Mouse (Mus musculus) kidney, embryonic 15.5 days (tissue): ENCODE measurements around the gene Brca2. TPM values are rescaled to one million over a fixed set of nuclear protein-coding genes. Genes with fewer than 3 reads are reported as not detected.

ENCODE experiments used
- ATAC-seq: fragments of 200-750 bp; cut with Nextera tagmentation; replicated peaks from 2 replicates; pipeline ENCODE4 v1.8.0; 2017; ENCODE audit warnings: moderate TSS enrichment; ENCODE audit not compliant: low FRiP score
- H3K27ac ChIP-seq: fragments of 300-500 bp; sonication (generic); 2 replicates; pipeline ENCODE4 v1.5.1; 2015; ENCODE audit warnings: mild to moderate bottlenecking, inconsistent platforms
- H3K27me3 ChIP-seq: fragments of 300-500 bp; sonication (generic); 2 replicates; pipeline ENCODE4 v1.6.1; 2015; ENCODE audit warnings: inconsistent platforms
- H3K36me3 ChIP-seq: fragments of 300-500 bp; sonication (generic); 2 replicates; pipeline ENCODE4 v1.6.1; 2015; ENCODE audit warnings: inconsistent platforms
- H3K4me1 ChIP-seq: fragments of 300-500 bp; sonication (generic); 2 replicates; pipeline ENCODE4 v1.6.1; 2015; ENCODE audit warnings: inconsistent platforms
- H3K4me2 ChIP-seq: fragments of 300-500 bp; sonication (generic); 2 replicates; pipeline ENCODE4 v1.6.1; 2015; ENCODE audit warnings: moderate library complexity, mild to moderate bottlenecking, inconsistent platforms
- H3K4me3 ChIP-seq: fragments of 300-500 bp; sonication (generic); replicated peaks from 2 replicates; pipeline ENCODE4 v1.5.1; 2015; ENCODE audit warnings: mild to moderate bottlenecking, inconsistent platforms
- H3K9ac ChIP-seq: fragments of 300-500 bp; sonication (generic); 2 replicates; pipeline ENCODE4 v1.6.1; 2015; ENCODE audit warnings: mild to moderate bottlenecking, inconsistent platforms
- H3K9me3 ChIP-seq: fragments of 300-500 bp; sonication (generic); replicated peaks from 2 replicates; pipeline ENCODE4 v1.6.1; 2016; ENCODE audit warnings: inconsistent platforms
- WGBS: fragments of 180-500 bp; shearing (Covaris S2); methylation state at CpG from one replicate; pipeline ENCODE4 v1.1.7; 2015; ENCODE audit warnings: mixed read lengths; 5-methylcytosine and 5-hydroxymethylcytosine counted together
- polyA plus RNA-seq: library from polyadenylated mRNA; unstranded; fragments of >200 nt; fragmentation: Nextera tagmentation; extraction: Ambion mirVana; gene quantifications from 2 replicates; pipeline ENCODE4 v1.2.1, GENCODE M21; 2015

The Brca2 gene
- polyA plus RNA-seq, 1 experiment from 2014 or later: 27.4 TPM

GRCm38 (mm10) chr5:150601441-150602230 lies 79.2 kb downstream of the Brca2 start:
- no peak overlapping the region for H3K27ac ChIP-seq
- H3K4me2 ChIP-seq: no peak overlapping the region
- WGBS: 84% methylated on average over 14 of the region's 14 CpGs
- H3K4me3 ChIP-seq: no peak overlapping the region
- H3K4me1 ChIP-seq: peaks cover 20% of the 10 kb centered on the region
- H3K36me3 ChIP-seq: no peaks in the 10 kb centered on the region
- no peaks in the 10 kb centered on the region for H3K9me3 ChIP-seq
- ATAC-seq: no peak
- H3K27me3 ChIP-seq: peaks cover 4% of the 10 kb centered on the region; the same call in 1 of the 2 replicates
- H3K9ac ChIP-seq: no peak overlapping the region

DNA sequence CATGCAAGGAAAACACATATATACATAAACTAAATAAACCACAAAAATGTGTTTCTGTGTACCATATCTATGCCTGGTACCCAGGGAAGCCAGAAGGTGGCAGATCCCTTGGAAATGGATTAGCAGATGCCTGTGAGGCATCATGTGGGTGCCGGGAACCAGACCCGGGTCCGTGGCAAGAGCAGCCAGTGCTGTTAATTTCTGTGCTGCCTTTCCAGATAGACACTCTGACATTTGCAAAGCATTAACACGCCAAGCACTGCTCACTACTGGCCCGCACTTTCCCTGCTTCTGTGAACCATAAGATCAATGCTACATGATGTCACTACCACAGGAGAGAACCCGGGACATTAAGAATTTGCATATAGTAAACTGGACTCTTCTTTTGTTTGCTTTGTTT lies 83.7 kb downstream of the Brca2 start:
- H3K9me3 ChIP-seq: no peaks in the 10 kb centered on the region
- ATAC-seq: no peak
- H3K4me2 ChIP-seq: no peak overlapping the region
- H3K27ac ChIP-seq: no peak overlapping the region
- H3K36me3 ChIP-seq: no peaks in the 10 kb centered on the region
- no peaks in the 10 kb centered on the region for H3K27me3 ChIP-seq
- H3K4me3 ChIP-seq: no peak overlapping the region
- H3K4me1 ChIP-seq: 0 out of 2 replicates have a peak, but pooled peaks cover 3% of the 10 kb centered on the region
- WGBS: 98% methylated on average over 6 of the region's 6 CpGs
- no peak overlapping the region for H3K9ac ChIP-seq

- Histone ChIP-seq H3K4me3 (no peak overlapping the region), H3K27me3 (no peaks in the 10 kb centered on the region), H3K27ac (no peak overlapping the region), H3K4me1 (0 out of 2 replicates have a peak, but pooled peaks cover 3% of the 10 kb centered on the region), H3K9ac (no peak overlapping the region), H3K9me3 (no peaks in the 10 kb centered on the region), H3K4me2 (no peak overlapping the region), H3K36me3 (no peaks in the 10 kb centered on the region)
- 89% methylated on average over 8 of the region's 8 CpGs for whole genome bisulfite sequencing
- no peak for ATAC-seq
Observed at GRCm38 (mm10) chr5:150607631-150608030, 85.2 kb downstream of the Brca2 start.

- no peak overlapping the region for H3K4me2 ChIP-seq
- no peak overlapping the region for H3K4me3 ChIP-seq
- no peaks in the 10 kb centered on the region for H3K36me3 ChIP-seq
- ATAC-seq: peak; percentile 58; the same call in 1 of the 2 replicates
- no peak overlapping the region for H3K9ac ChIP-seq
- 32% methylated on average over 1 of the region's 1 CpGs for WGBS
- H3K9me3 ChIP-seq: no peaks in the 10 kb centered on the region
- no peaks in the 10 kb centered on the region for H3K27me3 ChIP-seq
- 0 out of 2 replicates have a peak, but pooled peaks cover 6% of the 10 kb centered on the region for H3K4me1 ChIP-seq
- H3K27ac ChIP-seq: no peak overlapping the region
Observed at GRCm38 (mm10) chr5:150611136-150611535, 88.7 kb downstream of the Brca2 start.

GRCm38 (mm10) chr5:150611697-150612096 lies 89.3 kb downstream of the Brca2 start:
- Histone ChIP-seq H3K27me3 (no peaks in the 10 kb centered on the region), H3K27ac (no peak overlapping the region), H3K9me3 (no peaks in the 10 kb centered on the region), H3K9ac (no peak overlapping the region), H3K4me1 (0 out of 2 replicates have a peak, but pooled peaks cover 6% of the 10 kb centered on the region), H3K4me3 (no peak overlapping the region), H3K36me3 (no peaks in the 10 kb centered on the region), H3K4me2 (0 out of 2 replicates have a peak overlapping the region, but pooled peaks have one; percentile 12)
- 47% methylated on average over 12 of the region's 12 CpGs for WGBS
- ATAC-seq: peak; percentile 64

DNA sequence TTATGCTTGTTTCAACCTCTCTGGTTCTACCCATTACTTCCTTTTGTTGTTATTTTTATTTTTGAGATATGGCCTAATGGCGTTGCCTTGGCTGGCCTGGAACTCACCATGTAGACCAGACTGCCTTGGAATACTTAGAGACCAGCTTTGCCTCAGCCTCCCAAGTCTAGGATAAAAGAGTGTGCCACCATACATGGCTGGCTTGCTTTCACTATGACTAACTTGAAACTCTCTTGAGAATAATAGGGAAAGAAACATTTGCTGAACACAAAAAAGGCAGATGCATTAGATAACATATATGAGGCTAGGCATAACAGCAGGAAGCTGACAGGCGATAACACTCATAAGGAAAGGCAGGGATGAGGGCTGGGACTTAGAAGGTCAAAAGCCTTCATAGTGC lies 91.6 kb downstream of the Brca2 start:
- 77% methylated on average over 2 of the region's 2 CpGs for WGBS
- no peak for ATAC-seq
- Histone ChIP-seq H3K4me2 (no peak overlapping the region), H3K9ac (no peak overlapping the region), H3K4me3 (no peak overlapping the region), H3K4me1 (peaks cover 13% of the 10 kb centered on the region), H3K27me3 (no peaks in the 10 kb centered on the region), H3K9me3 (no peaks in the 10 kb centered on the region), H3K27ac (no peak overlapping the region), H3K36me3 (no peaks in the 10 kb centered on the region)

DNA sequence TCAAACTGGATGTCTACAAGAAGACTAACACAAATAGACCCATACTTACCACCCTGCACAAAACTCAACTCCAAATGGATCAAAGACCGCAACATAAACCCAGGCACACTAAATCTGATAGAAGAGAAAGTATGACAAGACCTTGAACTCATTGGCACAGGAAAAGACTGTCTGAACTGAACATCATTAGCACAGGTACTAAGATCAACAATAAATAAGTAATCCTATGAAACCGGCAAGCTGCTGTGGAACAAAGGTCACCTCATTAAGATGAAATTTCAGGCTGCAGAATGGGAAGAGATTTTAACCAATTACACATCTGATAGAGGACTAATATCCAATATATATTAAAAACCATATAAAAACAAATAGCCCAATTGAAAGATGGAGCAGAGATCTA lies 93.8 kb downstream of the Brca2 start:
- H3K36me3 ChIP-seq: no peaks in the 10 kb centered on the region
- no peaks in the 10 kb centered on the region for H3K9me3 ChIP-seq
- no peak overlapping the region for H3K4me3 ChIP-seq
- H3K27me3 ChIP-seq: no peaks in the 10 kb centered on the region
- 88% methylated on average over 2 of the region's 2 CpGs for WGBS
- H3K4me1 ChIP-seq: peaks cover 12% of the 10 kb centered on the region
- no peak overlapping the region for H3K9ac ChIP-seq
- H3K27ac ChIP-seq: no peak overlapping the region
- no peak for ATAC-seq
- no peak overlapping the region for H3K4me2 ChIP-seq

- H3K27me3 ChIP-seq: no peaks in the 10 kb centered on the region
- H3K4me3 ChIP-seq: no peak overlapping the region
- no peak for ATAC-seq
- H3K9me3 ChIP-seq: no peaks in the 10 kb centered on the region
- no peaks in the 10 kb centered on the region for H3K36me3 ChIP-seq
- 70% methylated on average over 3 of the region's 3 CpGs for WGBS
- H3K4me2 ChIP-seq: no peak overlapping the region
- H3K27ac ChIP-seq: no peak overlapping the region
- no peak overlapping the region for H3K9ac ChIP-seq
- peaks cover 11% of the 10 kb centered on the region for H3K4me1 ChIP-seq
Observed at GRCm38 (mm10) chr5:150616731-150617130, 94.3 kb downstream of the Brca2 start.

GRCm38 (mm10) chr5:150618599-150619355 lies 96.3 kb downstream of the Brca2 start:
- H3K9me3 ChIP-seq: no peaks in the 10 kb centered on the region
- peak; percentile 90 for ATAC-seq
- WGBS: 55% methylated on average over 10 of the region's 10 CpGs
- no peaks in the 10 kb centered on the region for H3K27me3 ChIP-seq
- H3K9ac ChIP-seq: no peak overlapping the region
- H3K4me3 ChIP-seq: no peak overlapping the region
- no peaks in the 10 kb centered on the region for H3K36me3 ChIP-seq
- H3K27ac ChIP-seq: peak overlapping the region; percentile 59
- no peak overlapping the region for H3K4me2 ChIP-seq
- peaks cover 11% of the 10 kb centered on the region for H3K4me1 ChIP-seq

Other genes starting within 250 kb of the Brca2 start
- gene Zar1l, start 4.5 kb upstream of the Brca2 start, polyA plus RNA-seq: not detected in 2 replicates
- gene N4bp2l1, start 74.6 kb downstream of the Brca2 start, polyA plus RNA-seq: 4.5 and 5.9 TPM in 2 replicates
- 40.2 and 41.6 TPM in 2 replicates for gene N4bp2l2, start 143.6 kb downstream of the Brca2 start, polyA plus RNA-seq
- 32.8 and 33.8 TPM in 2 replicates for gene Pds5b, start 151.1 kb downstream of the Brca2 start, polyA plus RNA-seq